Mouse (Mus musculus): ENCODE data around the gene Ywhaq. TPM values are rescaled to one million over a fixed set of nuclear protein-coding genes. Genes with fewer than 3 reads are reported as not detected.

Ywhaq gene
- polyA plus RNA-seq, 1 experiment from 2014 or later = 1,089 TPM

DNA sequence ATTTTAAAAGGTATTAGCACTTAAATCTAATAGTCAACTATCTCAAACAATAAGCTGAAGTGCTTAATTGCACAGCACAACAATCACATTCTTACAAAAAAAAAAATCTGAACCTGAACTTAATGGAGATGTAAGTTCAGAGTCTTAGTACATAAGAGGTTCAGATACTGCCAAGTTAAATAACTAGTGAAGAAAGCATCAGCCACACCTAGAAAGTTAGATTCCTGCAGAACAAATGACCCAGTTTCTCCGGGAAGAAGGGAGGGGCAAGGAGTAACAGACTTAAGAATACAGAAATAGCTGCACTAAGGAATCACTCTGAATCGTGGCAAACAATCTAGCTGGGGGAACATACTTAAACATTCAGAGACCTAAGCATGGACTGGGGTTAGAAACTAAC, 54.8 kb downstream of the Ywhaq start:
- no peak overlapping the region for H3K27ac ChIP-seq (ENCODE audit: low read length)
- H3K9ac ChIP-seq (replicated peaks; ENCODE audit: low read depth, low read length) = no peak overlapping the region
- H3K9me3 ChIP-seq (ENCODE audit: control insufficient read depth, low read length) = no peaks in the 10 kb centered on the region
- WGBS = 85% methylated on average over 2 of the region's 2 CpGs
- no peaks in the 10 kb centered on the region for H3K36me3 ChIP-seq (ENCODE audit: control insufficient read depth, insufficient read depth)
- H3K4me2 ChIP-seq (ENCODE audit: low read length) = no peak overlapping the region
- ATAC-seq = no peak
- H3K4me1 ChIP-seq (replicated peaks; ENCODE audit: control insufficient read depth, insufficient read depth, low read length) = no peaks in the 10 kb centered on the region
- H3K27me3 ChIP-seq (replicated peaks; ENCODE audit: control insufficient read depth, insufficient read depth, low read length) = no peaks in the 10 kb centered on the region
- H3K4me3 ChIP-seq (replicated peaks; ENCODE audit: low read length) = no peak overlapping the region

DNA sequence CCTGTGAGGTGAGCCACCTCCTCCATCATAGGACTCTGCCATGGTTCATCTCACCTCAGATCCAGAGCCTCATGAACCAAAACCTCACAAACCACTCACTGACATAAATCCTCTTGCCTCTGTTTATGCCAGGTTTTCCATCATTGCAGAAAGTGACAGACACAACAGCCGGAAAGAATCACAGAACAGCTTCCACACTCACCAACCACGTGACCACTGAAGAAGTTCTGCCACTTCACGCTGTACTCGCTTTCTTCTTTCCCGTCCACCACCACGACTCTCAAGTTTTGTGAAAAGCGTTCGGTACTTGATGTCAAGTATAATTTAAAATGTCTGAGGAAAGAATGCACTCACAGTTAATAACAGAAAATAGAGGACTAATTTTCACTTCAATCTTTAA, 63.8 kb downstream of the Ywhaq start:
- 90% methylated on average over 8 of the region's 8 CpGs for WGBS
- H3K9me3 ChIP-seq (ENCODE audit: control insufficient read depth, low read length) = peaks cover 3% of the 10 kb centered on the region; the same call in 1 of the 2 replicates
- no peak overlapping the region for H3K27ac ChIP-seq (ENCODE audit: low read length)
- peaks cover 8% of the 10 kb centered on the region for H3K36me3 ChIP-seq (ENCODE audit: control insufficient read depth, insufficient read depth)
- H3K4me2 ChIP-seq (ENCODE audit: low read length) = no peak overlapping the region
- ATAC-seq = no peak
- H3K9ac ChIP-seq (replicated peaks; ENCODE audit: low read depth, low read length) = no peak overlapping the region
- no peaks in the 10 kb centered on the region for H3K4me1 ChIP-seq (replicated peaks; ENCODE audit: control insufficient read depth, insufficient read depth, low read length)
- no peak overlapping the region for H3K4me3 ChIP-seq (replicated peaks; ENCODE audit: low read length)
- no peaks in the 10 kb centered on the region for H3K27me3 ChIP-seq (replicated peaks; ENCODE audit: control insufficient read depth, insufficient read depth, low read length)

DNA sequence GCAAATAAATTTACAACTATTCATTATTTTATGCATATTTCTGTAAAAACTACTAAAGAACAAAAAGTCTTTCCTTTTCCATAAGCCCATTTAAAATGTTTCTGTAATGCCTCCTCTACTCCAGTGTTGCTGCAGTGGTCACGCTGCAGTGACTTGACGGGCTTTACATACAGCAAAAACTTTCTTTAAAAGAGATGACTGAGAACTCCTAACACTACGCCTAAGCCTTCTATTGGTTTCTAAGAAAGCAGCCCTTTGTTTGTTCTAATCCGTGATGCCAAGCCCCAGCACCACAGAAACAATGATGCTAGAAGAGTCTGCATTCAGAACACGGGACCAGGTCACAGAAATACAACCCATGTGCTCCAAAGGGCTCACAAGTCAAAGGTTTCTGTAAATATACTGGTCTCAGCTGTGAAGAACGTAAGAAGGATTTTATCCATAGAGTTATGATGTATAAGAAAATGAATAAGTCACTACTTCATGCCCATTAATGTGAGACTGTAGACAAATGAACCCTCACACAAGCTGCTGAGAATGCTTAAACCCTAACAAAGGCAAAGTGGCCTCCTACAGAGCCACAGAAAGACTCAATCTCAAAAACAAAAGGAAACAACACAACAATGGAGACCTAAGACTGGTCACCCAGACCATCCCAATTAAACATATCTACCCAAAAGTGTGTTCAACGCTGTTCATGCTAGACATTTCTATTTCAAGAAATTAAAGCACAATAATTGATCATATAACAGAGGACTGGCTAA, 67.1 kb downstream of the Ywhaq start:
- ATAC-seq = no peak
- Histone ChIP-seq H3K9me3 (ENCODE audit: control insufficient read depth, low read length) (peaks cover 3% of the 10 kb centered on the region; the same call in 1 of the 2 replicates), H3K27me3 (replicated peaks; ENCODE audit: control insufficient read depth, insufficient read depth, low read length) (no peaks in the 10 kb centered on the region), H3K27ac (ENCODE audit: low read length) (no peak overlapping the region), H3K9ac (replicated peaks; ENCODE audit: low read depth, low read length) (no peak overlapping the region), H3K4me3 (replicated peaks; ENCODE audit: low read length) (no peak overlapping the region), H3K4me1 (replicated peaks; ENCODE audit: control insufficient read depth, insufficient read depth, low read length) (no peaks in the 10 kb centered on the region), H3K36me3 (ENCODE audit: control insufficient read depth, insufficient read depth) (peaks cover 10% of the 10 kb centered on the region), H3K4me2 (ENCODE audit: low read length) (no peak overlapping the region)
- 8% methylated on average over 7 of the region's 7 CpGs for WGBS

DNA sequence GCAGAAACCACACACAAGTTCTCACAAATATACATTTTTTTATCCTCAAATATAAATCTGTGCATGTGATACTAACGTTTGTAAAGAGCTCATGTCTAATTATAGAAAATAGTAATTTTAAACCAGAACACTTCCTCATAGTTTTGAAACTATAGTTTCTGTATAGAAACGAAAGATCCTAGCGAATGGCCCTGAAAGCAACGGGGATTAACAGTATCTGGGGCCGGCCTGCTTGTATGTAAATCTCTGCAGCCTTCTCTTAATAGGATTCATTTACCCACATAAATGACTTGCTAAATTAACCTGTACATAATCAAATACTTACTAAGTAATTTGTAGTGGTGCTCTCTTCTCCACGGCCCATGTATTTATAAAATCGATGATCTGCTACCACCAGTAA, 70.5 kb downstream of the Ywhaq start:
- H3K4me3 ChIP-seq (replicated peaks; ENCODE audit: low read length) = no peak overlapping the region
- no peak for ATAC-seq
- no peak overlapping the region for H3K4me2 ChIP-seq (ENCODE audit: low read length)
- H3K36me3 ChIP-seq (ENCODE audit: control insufficient read depth, insufficient read depth) = peaks cover 6% of the 10 kb centered on the region
- H3K4me1 ChIP-seq (replicated peaks; ENCODE audit: control insufficient read depth, insufficient read depth, low read length) = no peaks in the 10 kb centered on the region
- no peak overlapping the region for H3K9ac ChIP-seq (replicated peaks; ENCODE audit: low read depth, low read length)
- no peak overlapping the region for H3K27ac ChIP-seq (ENCODE audit: low read length)
- H3K9me3 ChIP-seq (ENCODE audit: control insufficient read depth, low read length) = peaks cover 3% of the 10 kb centered on the region; the same call in 1 of the 2 replicates
- WGBS = 78% methylated on average over 7 of the region's 7 CpGs
- no peaks in the 10 kb centered on the region for H3K27me3 ChIP-seq (replicated peaks; ENCODE audit: control insufficient read depth, insufficient read depth, low read length)

DNA sequence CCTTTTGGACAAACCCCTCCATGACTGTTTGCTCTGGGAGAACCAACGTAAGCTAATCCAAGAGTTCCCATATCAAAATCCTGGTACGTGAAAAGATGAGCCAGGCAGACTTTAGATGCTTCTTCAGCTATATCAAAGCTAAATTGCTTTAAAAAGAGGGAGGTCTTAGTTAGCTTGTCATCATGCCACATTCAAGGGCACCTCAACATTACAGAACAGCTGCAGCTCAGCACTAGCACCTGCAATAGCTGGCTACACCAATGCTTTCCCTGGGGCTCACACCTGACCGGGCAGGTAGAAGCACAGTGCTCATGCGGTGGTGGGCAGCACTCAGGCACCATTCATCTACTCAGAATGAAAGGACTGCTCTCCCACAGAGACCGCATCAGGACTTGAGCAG, 76.8 kb downstream of the Ywhaq start:
- Histone ChIP-seq H3K36me3 (ENCODE audit: control insufficient read depth, insufficient read depth) (peaks cover 16% of the 10 kb centered on the region), H3K4me3 (replicated peaks; ENCODE audit: low read length) (no peak overlapping the region), H3K27ac (ENCODE audit: low read length) (no peak overlapping the region), H3K27me3 (replicated peaks; ENCODE audit: control insufficient read depth, insufficient read depth, low read length) (no peaks in the 10 kb centered on the region), H3K9me3 (ENCODE audit: control insufficient read depth, low read length) (no peaks in the 10 kb centered on the region), H3K4me2 (ENCODE audit: low read length) (no peak overlapping the region), H3K9ac (replicated peaks; ENCODE audit: low read depth, low read length) (no peak overlapping the region), H3K4me1 (replicated peaks; ENCODE audit: control insufficient read depth, insufficient read depth, low read length) (no peaks in the 10 kb centered on the region)
- no peak for ATAC-seq
- 96% methylated on average over 5 of the region's 5 CpGs for WGBS

Other genes starting within 250 kb of the Ywhaq start
- gene Cpsf3, start 132.2 kb downstream of the Ywhaq start, polyA plus RNA-seq (2015; fragmentation: Nextera tagmentation; extraction: Ambion mirVana) = 117 and 124 TPM in 2 replicates
- gene Itgb1bp1, start 131.4 kb downstream of the Ywhaq start, polyA plus RNA-seq (2015; fragmentation: Nextera tagmentation; extraction: Ambion mirVana) = 43.2 and 43.5 TPM in 2 replicates
- gene Iah1, start 101.2 kb downstream of the Ywhaq start, polyA plus RNA-seq (2015; fragmentation: Nextera tagmentation; extraction: Ambion mirVana) = 40.2 and 40.6 TPM in 2 replicates
- gene Adam17, start 44.0 kb downstream of the Ywhaq start, polyA plus RNA-seq (2015; fragmentation: Nextera tagmentation; extraction: Ambion mirVana) = 18.0 and 23.2 TPM in 2 replicates

Data from forebrain, embryonic 16.5 days (tissue).